Mouse (Mus musculus) layer of hippocampus, postnatal 10 days (tissue): Measurements from ENCODE around the gene Pycr1. TPM values are rescaled to one million over a fixed set of nuclear protein-coding genes. Genes with fewer than 3 reads are reported as not detected.

Source experiments
- DNase-seq, 2 experiments: peaks; one replicate each; pipeline ENCODE4 v3.0.0; 2021; ENCODE audit warnings: low spot score in 2 of 2
- microRNA-seq, 2 experiments: library from miRNA; unstranded; fragments of <30 nt; microRNA quantifications; one replicate each; pipeline ENCODE4 v1.2.0; 2021
- total RNA-seq, 2 experiments: library from RNA; stranded (reverse); gene quantifications; 2 replicates each; pipeline ENCODE4 v1.2.3; 2021

Gene Pycr1
- total RNA-seq, 2 experiments from 2014 or later = 3.5 to 5.3 TPM

DNA sequence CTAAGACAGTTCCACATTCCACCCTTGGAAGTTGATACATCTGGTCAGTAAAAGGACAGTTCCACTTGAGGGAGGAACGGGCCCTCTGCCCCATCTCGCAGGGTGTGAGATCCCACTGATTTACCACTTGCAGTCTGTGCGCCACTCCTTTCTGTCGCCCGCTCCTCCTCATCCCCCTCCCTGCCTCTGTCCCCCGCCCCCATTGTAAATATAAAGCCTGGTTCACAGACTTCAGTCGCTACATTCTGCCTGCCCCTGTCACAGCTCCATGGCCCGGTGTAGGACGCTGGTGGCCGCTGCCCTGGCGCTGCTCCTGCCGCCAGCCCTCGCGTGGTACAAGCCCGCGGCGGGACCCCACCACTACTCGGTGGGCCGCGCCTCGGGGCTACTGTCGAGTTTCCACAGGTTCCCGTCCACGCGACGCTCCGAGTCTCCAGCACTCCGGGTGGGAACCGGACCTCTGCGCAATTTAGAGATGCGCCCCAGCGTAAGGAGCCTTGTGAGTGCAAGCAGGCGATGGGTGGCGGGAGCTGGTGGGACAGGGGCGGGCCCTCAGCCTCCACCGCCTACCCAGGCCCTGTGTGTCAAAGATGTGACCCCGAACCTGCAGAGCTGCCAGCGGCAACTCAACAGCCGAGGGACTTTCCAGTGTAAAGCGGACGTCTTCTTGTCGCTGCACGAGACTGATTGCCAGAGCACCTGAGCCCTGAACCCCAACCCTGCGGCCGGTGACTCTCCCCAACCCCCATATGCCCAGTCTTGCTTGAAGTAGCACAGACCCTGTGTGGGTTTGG, 35.1 kb downstream of the Pycr1 start, which contains the start of gene Npb:
Npb (plus strand) TSS at position 237 of the 794 bp plus-strand sequence.
- no peak for DNase-seq

GRCm38 (mm10) chr11:120606764-120607163, 36.8 kb downstream of the Pycr1 start:
- DNase-seq = no peak

GRCm38 (mm10) chr11:120605667-120606066, 37.9 kb downstream of the Pycr1 start:
- no peak for DNase-seq

DNA sequence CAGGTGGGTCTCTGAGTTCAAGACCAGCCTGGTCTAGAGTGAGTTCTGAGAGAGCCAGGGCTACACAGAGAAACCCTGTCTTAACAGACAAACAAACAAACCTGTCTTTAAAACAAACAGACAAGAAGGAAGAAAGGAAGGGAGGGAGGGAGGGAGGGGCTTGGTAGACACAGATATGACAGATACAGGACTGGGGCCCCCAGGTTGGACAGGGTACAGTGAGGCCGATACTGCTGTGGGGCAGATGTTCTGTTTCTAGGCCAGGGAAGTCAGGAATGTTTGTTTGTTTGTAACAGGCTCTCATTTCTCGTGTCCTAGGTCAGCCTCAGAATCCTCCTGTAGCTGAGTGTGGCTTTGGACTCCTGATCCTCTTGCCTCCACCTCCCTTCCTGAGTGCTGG, 40.0 kb downstream of the Pycr1 start:
- DNase-seq = no peak

GRCm38 (mm10) chr11:120600716-120601115, 42.9 kb downstream of the Pycr1 start:
- DNase-seq = no peak

GRCm38 (mm10) chr11:120598990-120599549, 44.5 kb downstream of the Pycr1 start:
- no peak for DNase-seq

GRCm38 (mm10) chr11:120598283-120598989, 45.1 kb downstream of the Pycr1 start, which contains the start of the genes Alyref and Anapc11:
TSS of gene Alyref (minus strand) at chr11:120598365.
TSS of gene Anapc11 (plus strand) at chr11:120598421.
- DNase-seq = peak; percentile 87 to 93

DNA sequence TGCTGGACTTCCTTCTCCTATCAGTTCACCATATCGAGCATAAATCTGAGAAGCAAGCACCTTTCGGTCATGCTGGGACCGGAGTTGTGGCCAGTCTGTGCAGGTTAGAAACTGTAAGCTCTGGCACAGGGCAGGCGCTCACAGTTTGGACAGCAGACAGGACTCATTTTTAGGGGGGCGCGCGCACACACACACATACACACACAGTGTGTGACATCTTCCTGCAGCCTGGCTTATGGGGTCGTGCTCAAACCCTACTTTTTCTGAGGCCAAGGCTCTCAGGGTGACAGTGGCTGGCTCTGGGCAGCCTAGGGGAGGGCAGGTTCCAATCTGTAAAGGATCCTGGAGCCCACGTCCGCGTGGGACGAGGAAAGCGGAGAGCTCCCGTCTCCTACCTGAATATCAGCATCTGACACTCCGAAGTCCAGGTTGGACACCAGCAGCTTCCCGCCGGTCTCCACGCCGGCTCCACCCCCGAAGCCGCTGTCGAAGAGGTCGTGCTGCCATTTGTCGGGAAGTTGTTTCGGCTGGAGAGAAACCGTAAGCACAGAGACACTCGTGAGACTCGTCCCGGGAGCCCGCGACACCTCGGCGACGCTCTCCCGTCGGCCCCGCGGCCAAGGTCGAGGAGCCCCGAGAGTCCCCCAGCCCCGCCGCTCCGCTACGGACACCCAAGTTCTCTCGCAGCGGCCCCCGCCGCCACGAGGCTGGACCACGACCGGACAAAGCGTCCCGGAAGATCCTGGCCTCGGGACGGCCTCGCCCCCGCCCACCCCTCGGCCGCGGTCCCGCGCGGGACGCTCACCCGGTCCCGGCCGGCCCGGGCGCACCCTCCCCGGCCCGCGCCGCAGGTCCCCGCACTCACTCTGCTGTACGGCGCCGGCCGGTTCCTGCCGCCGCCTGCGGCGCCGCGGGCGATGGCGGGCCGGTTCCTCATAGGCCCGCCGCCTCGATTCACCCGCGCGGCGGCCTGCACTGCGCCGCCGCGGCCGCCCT, 46.0 kb downstream of the Pycr1 start:
- DNase-seq = peak in 1 of 2 experiments; percentile 31

DNA sequence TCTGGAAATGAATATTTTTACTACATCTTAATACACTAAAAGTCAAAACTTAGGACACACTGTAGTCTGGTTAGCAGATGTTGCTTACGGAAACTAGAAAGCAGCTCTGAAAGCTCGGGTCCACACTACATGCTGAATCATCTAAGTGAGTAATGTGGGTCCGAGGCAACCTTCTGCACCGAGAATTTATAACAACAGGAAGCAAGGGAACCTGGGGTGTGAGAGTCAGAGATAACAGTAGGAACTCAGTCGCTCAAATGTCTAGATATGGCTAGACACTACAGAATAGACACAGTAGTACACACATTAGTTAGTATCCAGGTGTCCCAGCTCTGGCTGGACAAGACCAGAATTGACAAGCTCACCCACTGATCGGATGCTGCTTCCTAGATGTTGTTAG, 55.0 kb downstream of the Pycr1 start:
- DNase-seq = no peak

Small RNA genes lying within 50 kb of the gene (microRNA-seq; reads per million reads assigned to microRNA genes)
- 0.98 to 2.2 reads per million in 2 experiments for gene Mir6936

Other genes with a start within 250 kb of the Pycr1 start
- 10 to 100 TPM; 71.2 to 71.4 TPM for gene Nploc4, start 206.1 kb downstream of the Pycr1 start, total RNA-seq
- 10 to 100 TPM in 1 of 2 experiments, not detected in 1; 12.5 TPM for gene Tspan10, start 201.1 kb downstream of the Pycr1 start, total RNA-seq
- gene Pde6g, start 190.3 kb downstream of the Pycr1 start, total RNA-seq = under 1 TPM; 0.20 to 0.41 TPM
- 10 to 100 TPM; 10.4 to 10.5 TPM for gene Oxld1, start 185.7 kb downstream of the Pycr1 start, total RNA-seq
- 10 to 100 TPM; 26.5 to 27.8 TPM for gene Ccdc137, start 185.7 kb downstream of the Pycr1 start, total RNA-seq
- gene Arl16, start 176.2 kb downstream of the Pycr1 start, total RNA-seq = 10 to 100 TPM; 57.9 to 61.5 TPM
- gene Mrpl12, start 159.2 kb downstream of the Pycr1 start, total RNA-seq = 10 to 100 TPM; 76.4 to 82.3 TPM
- 10 to 100 TPM; 24.5 to 25.8 TPM for gene Slc25a10, start 151.9 kb downstream of the Pycr1 start, total RNA-seq
- under 1 TPM in 1 of 2 experiments, not detected in 1; 0.18 TPM for gene Gcgr, start 113.1 kb downstream of the Pycr1 start, total RNA-seq
- gene Mcrip1, start 94.0 kb downstream of the Pycr1 start, total RNA-seq = 100 to 1,000 TPM in 1 of 2 experiments, 10 to 100 TPM in 1; 95.4 to 107 TPM
- not detected for gene Ppp1r27, start 92.6 kb downstream of the Pycr1 start, total RNA-seq
- 100 to 1,000 TPM; 153 to 161 TPM for gene P4hb, start 70.5 kb downstream of the Pycr1 start, total RNA-seq
- gene Arhgdia, start 62.1 kb downstream of the Pycr1 start, total RNA-seq = 100 to 1,000 TPM; 344 to 379 TPM
- gene Alyref, start 45.4 kb downstream of the Pycr1 start, total RNA-seq = 10 to 100 TPM; 79.8 to 91.3 TPM
- 100 to 1,000 TPM in 1 of 2 experiments, 10 to 100 TPM in 1; 93.5 to 107 TPM for gene Anapc11, start 45.3 kb downstream of the Pycr1 start, total RNA-seq
- gene Npb, start 35.3 kb downstream of the Pycr1 start, total RNA-seq = 1 to 10 TPM; 2.2 to 2.4 TPM
- gene Pcyt2, start 25.8 kb downstream of the Pycr1 start, total RNA-seq = 100 to 1,000 TPM; 132 to 145 TPM
- 10 to 100 TPM; 33.5 to 39.7 TPM for gene Sirt7, start 18.5 kb downstream of the Pycr1 start, total RNA-seq
- gene Mafg, start 10.2 kb downstream of the Pycr1 start, total RNA-seq = 10 to 100 TPM; 79.3 to 86.7 TPM
- gene Myadml2, start 4.4 kb upstream of the Pycr1 start, total RNA-seq = 1 to 10 TPM; 1.1 to 2.1 TPM
- gene Notum, start 17.4 kb upstream of the Pycr1 start, total RNA-seq = 1 to 10 TPM; 5.8 to 7.4 TPM
- 10 to 100 TPM; 55.5 to 62.5 TPM for gene Aspscr1, start 29.2 kb upstream of the Pycr1 start, total RNA-seq
- gene Cenpx, start 70.0 kb upstream of the Pycr1 start, total RNA-seq = 10 to 100 TPM; 30.1 to 32.0 TPM
- gene Lrrc45, start 70.2 kb upstream of the Pycr1 start, total RNA-seq = 10 to 100 TPM; 61.1 to 71.1 TPM
- 100 to 1,000 TPM; 247 to 249 TPM for gene Rac3, start 77.7 kb upstream of the Pycr1 start, total RNA-seq
- gene Dcxr, start 83.5 kb upstream of the Pycr1 start, total RNA-seq = 10 to 100 TPM in 1 of 2 experiments, 1 to 10 TPM in 1; 7.8 to 10.2 TPM
- 1 to 10 TPM; 2.6 to 2.8 TPM for gene Cbr2, start 88.3 kb upstream of the Pycr1 start, total RNA-seq
- gene Hmga1b, start 119.0 kb upstream of the Pycr1 start, total RNA-seq = 10 to 100 TPM; 18.7 to 22.2 TPM
- gene Rfng, start 140.4 kb upstream of the Pycr1 start, total RNA-seq = 10 to 100 TPM; 89.5 to 91.8 TPM
- gene Gps1, start 140.5 kb upstream of the Pycr1 start, total RNA-seq = 100 to 1,000 TPM; 136 to 144 TPM
- 10 to 100 TPM; 42.3 to 44.5 TPM for gene Dus1l, start 152.6 kb upstream of the Pycr1 start, total RNA-seq
- 100 to 1,000 TPM; 286 to 320 TPM for gene Fasn, start 180.8 kb upstream of the Pycr1 start, total RNA-seq